Mouse (Mus musculus): ENCODE data around the gene Wdr54.

- TF ChIP-seq CTCF (IDR thresholded peaks at IDR 0.05; ENCODE audit: borderline replicate concordance, control insufficient read depth, extremely low read depth, insufficient read depth, low read length, poor library complexity) (no peak), POLR2A (IDR thresholded peaks at IDR 0.05; ENCODE audit: control insufficient read depth, extremely low read depth, insufficient read depth, low read length, poor library complexity) (no peak)
Measured at GRCm38 (mm10) chr6:83138056-83138455, 18.1 kb downstream of the Wdr54 start.

All from thymus, adult 2 months (tissue).